Mouse (Mus musculus) neural tube, embryonic 12.5 days (tissue): ENCODE measurements around the gene Tmppe. TPM values are rescaled to one million over a fixed set of nuclear protein-coding genes. Genes with fewer than 3 reads are reported as not detected.
"Not testable (repeated sequence)": the region's sequence is repeated elsewhere in the genome, so short reads cannot be mapped to it uniquely, and the experiment has no call there.

Experiments used
- ATAC-seq: fragments of 200-750 bp; cut with Nextera tagmentation; 2 replicates; pipeline ENCODE4 v1.8.0; 2017; ENCODE audit warnings: low read depth, mild to moderate bottlenecking, moderate TSS enrichment, moderate library complexity; ENCODE audit not compliant: low FRiP score
- H3K27ac ChIP-seq: fragments of 300-500 bp; sonication (generic); 2 replicates; pipeline ENCODE4 v1.5.1; 2016
- H3K27me3 ChIP-seq: fragments of 300-500 bp; sonication (generic); replicated peaks from 2 replicates; pipeline ENCODE4 v1.6.1; 2016; ENCODE audit warnings: mild to moderate bottlenecking
- H3K36me3 ChIP-seq: fragments of 300-500 bp; sonication (generic); 2 replicates; pipeline ENCODE4 v1.6.1; 2016; ENCODE audit warnings: mild to moderate bottlenecking
- H3K4me1 ChIP-seq: fragments of 300-500 bp; sonication (generic); 2 replicates; pipeline ENCODE4 v1.6.1; 2016
- H3K4me2 ChIP-seq: fragments of 300-500 bp; sonication (generic); replicated peaks from 2 replicates; pipeline ENCODE4 v1.6.1; 2016; ENCODE audit warnings: mild to moderate bottlenecking
- H3K4me3 ChIP-seq: fragments of 300-500 bp; sonication (generic); 2 replicates; pipeline ENCODE4 v1.5.1; 2016
- H3K9ac ChIP-seq: fragments of 300-500 bp; sonication (generic); 2 replicates; pipeline ENCODE4 v1.6.1; 2016; ENCODE audit warnings: mild to moderate bottlenecking
- H3K9me3 ChIP-seq: fragments of 300-500 bp; sonication (generic); 2 replicates; pipeline ENCODE4 v1.6.1; 2016; ENCODE audit warnings: mild to moderate bottlenecking
- WGBS: fragments of 180-500 bp; shearing (Covaris S2); methylation state at CpG from one replicate; pipeline ENCODE4 v1.1.7; 2016; 5-methylcytosine and 5-hydroxymethylcytosine counted together
- polyA plus RNA-seq: library from polyadenylated mRNA; unstranded; fragments of >200 nt; fragmentation: Nextera tagmentation; extraction: Ambion mirVana; gene quantifications from 2 replicates; pipeline ENCODE4 v1.2.1, GENCODE M21; 2016

Tmppe gene
- 8.0 and 8.4 TPM in 2 replicates for polyA plus RNA-seq

GRCm38 (mm10) chr9:114400949-114401684 is at the start of gene Tmppe, which contains the start of gene Glb1:
Gene Tmppe, plus strand, starts transcription at chr9:114401105.
Gene Glb1, plus strand, starts transcription at chr9:114401076.
- WGBS, result under 1% methylated on average over 72 of the region's 73 CpGs
- Histone ChIP-seq H3K27ac (peak within 1 kb of the TSS; percentile 69), H3K4me1 (peaks cover 10% of the 10 kb centered on the region; the same call in 1 of the 2 replicates), H3K27me3 (no peaks in the 10 kb centered on the region), H3K4me2 (peak within 1 kb of the TSS; percentile 78), H3K4me3 (peak within 1 kb of the TSS; percentile 74), H3K9ac (peak within 1 kb of the TSS; percentile 83), H3K36me3 (peaks cover 20% of the 10 kb centered on the region), H3K9me3 (no peaks in the 10 kb centered on the region)
- ATAC-seq, result peak; percentile 99

- H3K27ac ChIP-seq, result no peak overlapping the region
- no peaks in the 10 kb centered on the region for H3K4me1 ChIP-seq
- H3K9ac ChIP-seq, result peak overlapping the region; percentile 54
- no peaks in the 10 kb centered on the region for H3K36me3 ChIP-seq
- H3K4me3 ChIP-seq, result peak overlapping the region; percentile 45
- under 1% methylated on average over 48 of the region's 48 CpGs for WGBS
- 0 out of 2 replicates have a peak, but pooled peaks cover 4% of the 10 kb centered on the region for H3K27me3 ChIP-seq
- peak; percentile 70 for ATAC-seq
- H3K4me2 ChIP-seq, result peak overlapping the region; percentile 88
- H3K9me3 ChIP-seq, result no peaks in the 10 kb centered on the region
Measured at GRCm38 (mm10) chr9:114367783-114368470, 33.0 kb upstream of the Tmppe start.

GRCm38 (mm10) chr9:114368471-114368858 is 32.4 kb upstream of the Tmppe start:
- Histone ChIP-seq H3K4me3 (peak overlapping the region; percentile 45), H3K36me3 (no peaks in the 10 kb centered on the region), H3K4me2 (peak overlapping the region; percentile 88), H3K27ac (no peak overlapping the region), H3K4me1 (no peaks in the 10 kb centered on the region), H3K27me3 (0 out of 2 replicates have a peak, but pooled peaks cover 4% of the 10 kb centered on the region), H3K9me3 (no peaks in the 10 kb centered on the region), H3K9ac (peak overlapping the region; percentile 54)
- 12% methylated on average over 12 of the region's 12 CpGs for WGBS
- peak; percentile 49 for ATAC-seq

GRCm38 (mm10) chr9:114369389-114369788 is 31.5 kb upstream of the Tmppe start:
- 65% methylated on average over 5 of the region's 5 CpGs for WGBS
- not testable (repeated sequence) for H3K27me3 ChIP-seq, H3K4me3 ChIP-seq, H3K27ac ChIP-seq, H3K4me2 ChIP-seq, H3K9ac ChIP-seq, ATAC-seq, H3K9me3 ChIP-seq, H3K4me1 ChIP-seq, H3K36me3 ChIP-seq

GRCm38 (mm10) chr9:114371717-114372116 is 29.2 kb upstream of the Tmppe start:
- H3K9ac ChIP-seq, H3K4me2 ChIP-seq, H3K4me3 ChIP-seq, ATAC-seq, H3K27ac ChIP-seq, H3K9me3 ChIP-seq, H3K4me1 ChIP-seq, H3K27me3 ChIP-seq, H3K36me3 ChIP-seq: not testable (repeated sequence)
- 41% methylated on average over 5 of the region's 5 CpGs for WGBS

GRCm38 (mm10) chr9:114375276-114375962 is 25.5 kb upstream of the Tmppe start:
- H3K4me1 ChIP-seq, result no peaks in the 10 kb centered on the region
- no peak overlapping the region for H3K9ac ChIP-seq
- H3K27ac ChIP-seq, result no peak overlapping the region
- no peaks in the 10 kb centered on the region for H3K27me3 ChIP-seq
- H3K9me3 ChIP-seq, result no peaks in the 10 kb centered on the region
- no peak overlapping the region for H3K4me2 ChIP-seq
- no peak for ATAC-seq
- H3K4me3 ChIP-seq, result no peak overlapping the region
- no peaks in the 10 kb centered on the region for H3K36me3 ChIP-seq
- WGBS, result 94% methylated on average over 10 of the region's 10 CpGs

GRCm38 (mm10) chr9:114377168-114377567 is 23.7 kb upstream of the Tmppe start:
- H3K4me1 ChIP-seq, result no peaks in the 10 kb centered on the region
- WGBS, result 93% methylated on average over 10 of the region's 10 CpGs
- no peak overlapping the region for H3K4me3 ChIP-seq
- H3K27ac ChIP-seq, result no peak overlapping the region
- H3K27me3 ChIP-seq, result no peaks in the 10 kb centered on the region
- no peak for ATAC-seq
- no peaks in the 10 kb centered on the region for H3K36me3 ChIP-seq
- no peaks in the 10 kb centered on the region for H3K9me3 ChIP-seq
- no peak overlapping the region for H3K9ac ChIP-seq
- H3K4me2 ChIP-seq, result no peak overlapping the region

- no peak overlapping the region for H3K27ac ChIP-seq
- no peak overlapping the region for H3K9ac ChIP-seq
- H3K4me3 ChIP-seq, result no peak overlapping the region
- no peaks in the 10 kb centered on the region for H3K9me3 ChIP-seq
- 89% methylated on average over 12 of the region's 12 CpGs for WGBS
- H3K27me3 ChIP-seq, result no peaks in the 10 kb centered on the region
- no peaks in the 10 kb centered on the region for H3K36me3 ChIP-seq
- no peaks in the 10 kb centered on the region for H3K4me1 ChIP-seq
- no peak for ATAC-seq
- no peak overlapping the region for H3K4me2 ChIP-seq
Measured at GRCm38 (mm10) chr9:114379871-114380270, 21.0 kb upstream of the Tmppe start.

- Histone ChIP-seq H3K4me3 (no peak overlapping the region), H3K4me1 (no peaks in the 10 kb centered on the region), H3K9me3 (no peaks in the 10 kb centered on the region), H3K9ac (no peak overlapping the region), H3K4me2 (no peak overlapping the region), H3K27ac (no peak overlapping the region), H3K36me3 (no peaks in the 10 kb centered on the region), H3K27me3 (no peaks in the 10 kb centered on the region)
- ATAC-seq, result peak; percentile 44; the same call in 1 of the 2 replicates
- WGBS, result 68% methylated on average over 17 of the region's 17 CpGs
Measured at GRCm38 (mm10) chr9:114380881-114381733, 19.8 kb upstream of the Tmppe start.

GRCm38 (mm10) chr9:114382936-114383710 is 17.8 kb upstream of the Tmppe start:
- WGBS, result 61% methylated on average over 17 of the region's 17 CpGs
- H3K36me3 ChIP-seq, result no peaks in the 10 kb centered on the region
- no peak overlapping the region for H3K27ac ChIP-seq
- H3K4me1 ChIP-seq, result no peaks in the 10 kb centered on the region
- no peak overlapping the region for H3K4me2 ChIP-seq
- no peaks in the 10 kb centered on the region for H3K27me3 ChIP-seq
- H3K9ac ChIP-seq, result no peak overlapping the region
- no peaks in the 10 kb centered on the region for H3K9me3 ChIP-seq
- ATAC-seq, result no peak
- no peak overlapping the region for H3K4me3 ChIP-seq

- 93% methylated on average over 24 of the region's 24 CpGs for WGBS
- no peak for ATAC-seq
- no peak overlapping the region for H3K27ac ChIP-seq
Measured at GRCm38 (mm10) chr9:114384691-114385090, 16.2 kb upstream of the Tmppe start.

More at GRCm38 (mm10) chr9:114384691-114385090, 16.2 kb upstream of the Tmppe start:
- H3K4me3 ChIP-seq, result no peak overlapping the region
- H3K9ac ChIP-seq, result no peak overlapping the region
- H3K9me3 ChIP-seq, result peaks cover 3% of the 10 kb centered on the region; the same call in 1 of the 2 replicates
- H3K27me3 ChIP-seq, result no peaks in the 10 kb centered on the region
- H3K4me1 ChIP-seq, result no peaks in the 10 kb centered on the region
- H3K4me2 ChIP-seq, result no peak overlapping the region
- no peaks in the 10 kb centered on the region for H3K36me3 ChIP-seq
